In the genomic region with DNA sequence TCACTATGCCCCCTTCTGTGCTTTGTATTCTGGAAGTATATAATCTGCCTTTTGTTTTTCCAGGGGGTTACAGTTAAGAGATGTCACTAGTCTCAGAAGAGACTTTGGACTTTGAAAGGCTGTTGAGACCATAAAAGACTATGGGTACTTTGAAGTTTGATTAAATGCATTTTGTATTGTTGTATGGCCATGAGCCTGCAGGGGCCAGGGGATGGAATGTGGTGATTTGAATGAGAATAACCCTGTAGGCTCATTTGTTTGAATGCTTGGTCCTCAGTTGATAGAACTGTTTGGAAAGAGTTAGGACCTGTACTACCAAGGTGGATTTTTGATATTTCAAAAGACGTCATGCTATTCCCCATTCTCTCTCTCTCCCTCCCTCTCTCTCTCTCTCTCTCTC, we compare ENCODE assay signal across 26 mouse cellular contexts.
DNase-seq lines count a peak whose midpoint lies in the region; ATAC-seq lines count a peak whose summit lies in the region.
"Had no signal": no experiment of that assay in that cellular context is flagged by ENCODE, and none has a peak within 500 bp of the region (broad histone marks: within the 10 kb centered on the region; RNA-seq: fewer than 3 reads in every experiment).

No protein-coding gene starts in this region.

- no peak overlapping the region for H3K9ac ChIP-seq in forebrain, embryonic 15.5 days (replicated peaks)
- H3K9ac ChIP-seq: embryonic facial prominence, embryonic 13.5 days; embryonic facial prominence, embryonic 15.5 days; forebrain, embryonic 13.5 days had no signal

- 0 out of 2 replicates have a peak overlapping the region, but pooled peaks have one; percentile 41 for H3K27ac ChIP-seq in forebrain, embryonic 10.5 days
- no peak overlapping the region for H3K27ac ChIP-seq in forebrain, embryonic 15.5 days (replicated peaks)
- H3K27ac ChIP-seq: embryonic facial prominence, embryonic 13.5 days; embryonic facial prominence, embryonic 15.5 days; forebrain, embryonic 13.5 days had no signal

- H3K27me3 ChIP-seq in forebrain, embryonic 10.5 days (ENCODE audit: poor library complexity, severe bottlenecking): no peaks in the 10 kb centered on the region
- H3K27me3 ChIP-seq in forebrain, embryonic 15.5 days: no peaks in the 10 kb centered on the region
- H3K27me3 ChIP-seq: CH12.LX; embryonic facial prominence, embryonic 13.5 days; embryonic facial prominence, embryonic 15.5 days; forebrain, embryonic 13.5 days had no signal

- no peak overlapping the region for H3K4me2 ChIP-seq in forebrain, embryonic 15.5 days (replicated peaks)
- H3K4me2 ChIP-seq: embryonic facial prominence, embryonic 13.5 days; embryonic facial prominence, embryonic 15.5 days; forebrain, embryonic 13.5 days had no signal

- 53% methylated on average over 1 of the region's 1 CpGs for WGBS in forebrain, embryonic 10.5 days
- WGBS in forebrain, embryonic 15.5 days: 33% methylated on average over 1 of the region's 1 CpGs

- H3K4me3 ChIP-seq in forebrain, embryonic 10.5 days: no peak overlapping the region
- no peak overlapping the region for H3K4me3 ChIP-seq in forebrain, embryonic 15.5 days
- H3K4me3 ChIP-seq: embryonic facial prominence, embryonic 13.5 days; embryonic facial prominence, embryonic 15.5 days; erythroblast, embryonic 14.5 days; forebrain, embryonic 13.5 days had no signal

- no peaks in the 10 kb centered on the region for H3K36me3 ChIP-seq in forebrain, embryonic 10.5 days (replicated peaks)
- no peaks in the 10 kb centered on the region for H3K36me3 ChIP-seq in forebrain, embryonic 15.5 days
- H3K36me3 ChIP-seq: embryonic facial prominence, embryonic 13.5 days; embryonic facial prominence, embryonic 15.5 days; G1E had no signal

- DNase-seq in forebrain, embryonic 10.5 days (ENCODE audit: extremely low spot score, low spot score): no peak
- DNase-seq in ES-CJ7 (ENCODE audit: low read depth, low spot score) (peak; percentile 32), R1 (ENCODE audit: low read depth, low spot score) (peak; percentile 76)
- DNase-seq in frontal cortex, postnatal 25 days (ENCODE audit: low spot score in 2 of 2): no peak
- DNase-seq: adrenal gland, adult 2 months; adrenal gland, postnatal 10 days; adrenal gland, postnatal 25 days; B cell, adult 2 months; cerebellum, adult 11 months; cerebellum, adult 18-20 months; cerebellum, adult 8-10 months; cerebellum, adult 9-11 months; cerebellum, postnatal 14 days; cerebellum, postnatal 36 days; embryo, embryonic 11 days had no signal

- peaks cover 25% of the 10 kb centered on the region for H3K4me1 ChIP-seq in forebrain, embryonic 10.5 days
- H3K4me1 ChIP-seq in forebrain, embryonic 15.5 days: no peaks in the 10 kb centered on the region; the same call in 1 of the 2 replicates
- H3K4me1 ChIP-seq: embryonic facial prominence, embryonic 13.5 days; embryonic facial prominence, embryonic 15.5 days had no signal

- peaks cover 4% of the 10 kb centered on the region; the same call in 1 of the 2 replicates for H3K9me3 ChIP-seq in forebrain, embryonic 10.5 days
- H3K9me3 ChIP-seq in forebrain, embryonic 15.5 days: no peaks in the 10 kb centered on the region
- H3K9me3 ChIP-seq: embryonic facial prominence, embryonic 13.5 days; embryonic facial prominence, embryonic 15.5 days; forebrain, embryonic 13.5 days; G1E had no signal

- no peak for ATAC-seq in forebrain, embryonic 15.5 days (replicated peaks)
- ATAC-seq in activated CD4-positive, CD25-positive, alpha-beta regulatory T cell, adult 4 months: no peak
- ATAC-seq: CD4-positive, CD25-positive, alpha-beta regulatory T cell, adult 4 months; forebrain, embryonic 13.5 days; forebrain, embryonic 16.5 days; Patski had no signal

Comparison
In these comparisons a context has a peak if more than half of its experiments do, and no peak if none do; other contexts are left out.
1. DNase-seq: peak in ES-CJ7 (single experiment) and R1 (single experiment); none in forebrain, embryonic 10.5 days (single experiment) and frontal cortex, postnatal 25 days (0 of 2).